Mouse (Mus musculus) stomach, embryonic 15.5 days (tissue): ENCODE measurements around the gene Fam83d. TPM values are rescaled to one million over a fixed set of nuclear protein-coding genes. Genes with fewer than 3 reads are reported as not detected.

Experiments used
- ATAC-seq: fragments of 200-750 bp; cut with Nextera tagmentation; 2 replicates; pipeline ENCODE4 v1.8.0; 2017; ENCODE audit warnings: low read depth, moderate number of reproducible peaks, moderate TSS enrichment; ENCODE audit not compliant: insufficient read depth, low FRiP score
- H3K27ac ChIP-seq: fragments of 300-500 bp; sonication (generic); 2 replicates; pipeline ENCODE4 v1.5.1; 2015; ENCODE audit warnings: mild to moderate bottlenecking, inconsistent platforms
- H3K27me3 ChIP-seq: fragments of 300-500 bp; sonication (generic); replicated peaks from 2 replicates; pipeline ENCODE4 v1.6.1; 2015; ENCODE audit warnings: inconsistent platforms
- H3K36me3 ChIP-seq: fragments of 300-500 bp; sonication (generic); 2 replicates; pipeline ENCODE4 v1.6.1; 2015; ENCODE audit warnings: inconsistent platforms
- H3K4me1 ChIP-seq: fragments of 300-500 bp; sonication (generic); 2 replicates; pipeline ENCODE4 v1.6.1; 2015; ENCODE audit warnings: inconsistent platforms
- H3K4me2 ChIP-seq: fragments of 300-500 bp; sonication (generic); 2 replicates; pipeline ENCODE4 v1.6.1; 2015; ENCODE audit warnings: mild to moderate bottlenecking, inconsistent platforms
- H3K4me3 ChIP-seq: fragments of 300-500 bp; sonication (generic); replicated peaks from 2 replicates; pipeline ENCODE4 v1.5.1; 2015; ENCODE audit warnings: inconsistent platforms
- H3K9ac ChIP-seq: fragments of 300-500 bp; sonication (generic); 2 replicates; pipeline ENCODE4 v1.6.1; 2015; ENCODE audit warnings: inconsistent platforms
- H3K9me3 ChIP-seq: fragments of 300-500 bp; sonication (generic); 2 replicates; pipeline ENCODE4 v1.6.1; 2016; ENCODE audit warnings: inconsistent platforms
- WGBS: fragments of 180-500 bp; shearing (Covaris S2); methylation state at CpG from one replicate; pipeline ENCODE4 v1.1.7; 2015; 5-methylcytosine and 5-hydroxymethylcytosine counted together
- polyA plus RNA-seq: library from polyadenylated mRNA; unstranded; fragments of >200 nt; fragmentation: Nextera tagmentation; extraction: Ambion mirVana; gene quantifications from 2 replicates; pipeline ENCODE4 v1.2.1, GENCODE M21; 2015

Fam83d gene
- polyA plus RNA-seq, 1 experiment from 2014 or later = 45.2 TPM

GRCm38 (mm10) chr2:158781126-158781525, 13.2 kb downstream of the Fam83d start:
- H3K36me3 ChIP-seq = peaks cover 44% of the 10 kb centered on the region
- no peak overlapping the region for H3K4me2 ChIP-seq
- ATAC-seq = no peak
- no peaks in the 10 kb centered on the region for H3K9me3 ChIP-seq
- no peaks in the 10 kb centered on the region for H3K27me3 ChIP-seq
- no peak overlapping the region for H3K9ac ChIP-seq
- no peak overlapping the region for H3K4me3 ChIP-seq
- H3K4me1 ChIP-seq = peaks cover 16% of the 10 kb centered on the region
- 92% methylated on average over 7 of the region's 7 CpGs for WGBS
- H3K27ac ChIP-seq = no peak overlapping the region

- Histone ChIP-seq H3K36me3 (peaks cover 36% of the 10 kb centered on the region), H3K4me3 (no peak overlapping the region), H3K9me3 (no peaks in the 10 kb centered on the region), H3K4me1 (no peaks in the 10 kb centered on the region), H3K27ac (no peak overlapping the region), H3K9ac (no peak overlapping the region), H3K4me2 (no peak overlapping the region), H3K27me3 (no peaks in the 10 kb centered on the region)
- 77% methylated on average over 14 of the region's 14 CpGs for whole genome bisulfite sequencing
- no peak for ATAC-seq
Measured at GRCm38 (mm10) chr2:158786927-158787795, 19.3 kb downstream of the Fam83d start.

DNA sequence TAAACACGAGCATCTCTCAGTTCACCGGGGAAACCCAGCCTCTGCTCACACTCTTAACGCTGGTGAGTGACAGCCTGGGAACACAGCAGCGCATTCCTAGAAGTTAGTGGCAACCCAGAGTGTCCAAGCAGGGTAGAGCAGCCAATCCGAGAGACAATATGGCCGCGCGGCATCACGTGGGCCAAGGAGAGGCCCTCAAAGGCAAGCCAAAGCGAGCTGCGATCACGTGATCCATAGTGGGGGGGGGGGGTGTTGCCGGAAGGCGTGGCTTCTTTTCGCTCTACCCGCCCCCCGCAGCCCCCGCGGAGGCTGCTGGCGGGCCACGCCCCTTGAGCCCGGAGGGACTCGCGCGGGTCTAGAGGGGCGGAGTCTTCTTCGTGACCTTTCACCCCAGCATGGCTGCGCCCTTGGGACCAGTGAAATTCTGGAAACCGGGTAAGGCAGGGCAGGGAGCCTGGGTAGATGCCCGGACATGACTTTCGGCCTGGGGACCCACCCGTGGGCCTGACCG, 26.7 kb downstream of the Fam83d start, which contains the start of gene Dhx35:
Gene Dhx35, plus strand, starts transcription at position 314 of the 511 bp plus-strand sequence.
- WGBS = under 1% methylated on average over 32 of the region's 33 CpGs
- H3K9me3 ChIP-seq = no peaks in the 10 kb centered on the region

GRCm38 (mm10) chr2:158795043-158795442, 27.1 kb downstream of the Fam83d start:
- peaks cover 11% of the 10 kb centered on the region for H3K4me1 ChIP-seq
- 0 out of 2 replicates have a peak, but pooled peaks have one; percentile 4 for ATAC-seq

More for the DNA sequence above, 26.7 kb downstream of the Fam83d start, which contains the start of gene Dhx35:
- no peaks in the 10 kb centered on the region for H3K36me3 ChIP-seq
- H3K4me3 ChIP-seq = peak within 1 kb of the TSS; percentile 90
- no peaks in the 10 kb centered on the region for H3K27me3 ChIP-seq
- peak within 1 kb of the TSS; percentile 83 for H3K27ac ChIP-seq
- H3K4me2 ChIP-seq = peak within 1 kb of the TSS; percentile 76
- ATAC-seq = peak; percentile 98
- H3K9ac ChIP-seq = peak within 1 kb of the TSS; percentile 59
- H3K4me1 ChIP-seq = peaks cover 11% of the 10 kb centered on the region

DNA sequence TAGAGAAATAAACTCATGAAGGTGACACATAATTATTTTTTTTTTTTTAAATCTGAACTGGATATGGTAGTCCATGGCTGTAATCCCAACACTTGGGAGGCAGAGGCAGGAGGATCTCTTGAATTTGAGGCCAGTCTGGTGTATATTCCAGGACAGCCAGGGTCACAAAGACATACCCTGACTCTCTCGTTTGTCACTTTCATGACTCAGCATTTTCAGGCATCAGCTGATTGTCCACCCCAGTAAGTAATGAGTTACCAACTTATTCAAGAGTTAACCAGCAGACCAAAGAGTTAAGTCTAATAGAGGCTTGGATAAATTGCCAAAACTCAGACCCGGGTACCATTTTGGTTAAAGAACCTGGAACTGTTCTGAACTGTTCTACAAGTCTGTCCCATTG, 28.0 kb downstream of the Fam83d start:
- 85% methylated on average over 2 of the region's 2 CpGs for WGBS
- no peak for ATAC-seq
- Histone ChIP-seq H3K9ac (no peak overlapping the region), H3K27me3 (no peaks in the 10 kb centered on the region), H3K4me3 (no peak overlapping the region), H3K4me1 (peaks cover 11% of the 10 kb centered on the region), H3K27ac (no peak overlapping the region), H3K9me3 (no peaks in the 10 kb centered on the region), H3K36me3 (no peaks in the 10 kb centered on the region), H3K4me2 (no peak overlapping the region)

More at GRCm38 (mm10) chr2:158795043-158795442, 27.1 kb downstream of the Fam83d start:
- H3K27ac ChIP-seq = peak overlapping the region; percentile 82
- 11% methylated on average over 15 of the region's 15 CpGs for WGBS
- H3K4me2 ChIP-seq = peak overlapping the region; percentile 70
- no peaks in the 10 kb centered on the region for H3K36me3 ChIP-seq
- no peaks in the 10 kb centered on the region for H3K9me3 ChIP-seq
- peak overlapping the region; percentile 90 for H3K4me3 ChIP-seq
- peak overlapping the region; percentile 59 for H3K9ac ChIP-seq
- no peaks in the 10 kb centered on the region for H3K27me3 ChIP-seq

DNA sequence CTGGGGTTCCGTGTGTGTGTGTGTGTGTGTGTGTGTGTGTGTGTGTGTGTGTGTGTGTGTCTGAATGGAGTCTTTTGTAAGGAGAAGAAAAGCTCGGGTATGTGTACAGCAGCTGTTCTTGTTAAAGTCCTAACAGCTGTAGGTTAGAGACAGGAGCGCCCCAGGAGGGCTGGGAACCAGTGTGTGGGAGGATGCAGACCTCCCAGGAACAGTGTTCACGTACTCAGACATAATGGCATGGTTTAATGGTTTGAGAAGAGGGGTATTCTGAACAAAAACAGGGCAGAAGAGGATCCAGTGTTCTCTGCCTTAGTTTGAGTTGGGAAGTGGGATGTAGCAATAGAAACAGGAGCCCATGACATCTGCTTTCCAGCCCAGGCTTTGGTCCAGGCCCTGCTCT, 31.4 kb downstream of the Fam83d start:
- no peak for ATAC-seq
- 50% methylated on average over 4 of the region's 4 CpGs for WGBS
- Histone ChIP-seq H3K36me3 (peaks cover 10% of the 10 kb centered on the region), H3K9ac (no peak overlapping the region), H3K4me3 (no peak overlapping the region), H3K4me1 (peaks cover 4% of the 10 kb centered on the region; the same call in 1 of the 2 replicates), H3K27ac (no peak overlapping the region), H3K27me3 (no peaks in the 10 kb centered on the region), H3K9me3 (no peaks in the 10 kb centered on the region), H3K4me2 (no peak overlapping the region)

- H3K9ac ChIP-seq = no peak overlapping the region
- no peaks in the 10 kb centered on the region for H3K27me3 ChIP-seq
- H3K4me2 ChIP-seq = no peak overlapping the region
- H3K9me3 ChIP-seq = no peaks in the 10 kb centered on the region
- no peak overlapping the region for H3K27ac ChIP-seq
- ATAC-seq = no peak
- WGBS = 90% methylated on average over 8 of the region's 8 CpGs
- peaks cover 10% of the 10 kb centered on the region for H3K36me3 ChIP-seq
- H3K4me1 ChIP-seq = no peaks in the 10 kb centered on the region
- H3K4me3 ChIP-seq = no peak overlapping the region
Measured at GRCm38 (mm10) chr2:158800788-158801187, 32.9 kb downstream of the Fam83d start.

DNA sequence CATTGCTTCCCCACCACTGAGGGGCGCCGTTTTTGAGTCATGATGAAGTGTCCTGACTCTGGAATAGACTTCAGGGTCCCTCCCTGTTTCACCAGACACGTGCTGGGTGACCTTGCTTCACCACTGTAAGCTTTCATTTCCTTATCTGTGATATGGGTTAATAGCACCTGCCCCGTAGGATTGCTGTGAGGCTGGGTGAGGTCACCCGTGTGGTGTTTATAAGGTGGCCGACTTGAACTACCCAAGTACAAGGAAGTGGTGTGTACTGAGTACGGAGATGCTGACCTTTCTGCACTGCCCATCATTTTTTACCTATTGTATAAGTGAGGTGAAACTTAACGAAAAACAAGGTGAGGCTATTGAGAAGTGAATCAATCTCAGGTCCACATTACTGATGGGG, 35.7 kb downstream of the Fam83d start:
- WGBS = 78% methylated on average over 8 of the region's 8 CpGs
- ATAC-seq = 0 out of 2 replicates have a peak, but pooled peaks have one; percentile 58
- H3K4me3 ChIP-seq = no peak overlapping the region
- H3K4me1 ChIP-seq = no peaks in the 10 kb centered on the region
- H3K9ac ChIP-seq = no peak overlapping the region
- no peak overlapping the region for H3K27ac ChIP-seq
- peaks cover 10% of the 10 kb centered on the region for H3K36me3 ChIP-seq
- H3K4me2 ChIP-seq = no peak overlapping the region
- H3K27me3 ChIP-seq = no peaks in the 10 kb centered on the region
- H3K9me3 ChIP-seq = no peaks in the 10 kb centered on the region

DNA sequence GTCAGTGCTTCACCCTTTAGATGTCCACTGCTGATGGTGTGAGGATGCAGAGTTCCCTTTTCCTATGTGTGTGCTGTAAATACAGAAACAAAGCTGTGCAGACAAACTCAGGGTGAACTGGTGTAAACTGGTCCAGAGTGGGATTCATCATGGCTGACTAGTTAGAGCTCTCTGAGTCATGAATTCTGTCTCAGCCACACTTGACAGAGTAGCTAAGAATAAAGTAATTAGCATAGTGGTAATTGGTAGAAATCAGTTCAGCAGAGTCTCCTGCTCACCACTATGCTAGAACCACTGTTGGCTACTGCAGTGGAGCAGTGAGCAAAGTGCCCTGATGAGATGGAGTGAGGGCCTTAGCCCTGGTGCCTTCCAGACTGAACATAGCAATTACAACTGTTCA, 47.8 kb downstream of the Fam83d start:
- no peaks in the 10 kb centered on the region for H3K4me1 ChIP-seq
- peaks cover 6% of the 10 kb centered on the region; the same call in 1 of the 2 replicates for H3K36me3 ChIP-seq
- H3K27ac ChIP-seq = no peak overlapping the region
- H3K9ac ChIP-seq = no peak overlapping the region
- no peak overlapping the region for H3K4me3 ChIP-seq
- no peaks in the 10 kb centered on the region for H3K27me3 ChIP-seq
- no peak for ATAC-seq
- no peak overlapping the region for H3K4me2 ChIP-seq
- no peaks in the 10 kb centered on the region for H3K9me3 ChIP-seq

DNA sequence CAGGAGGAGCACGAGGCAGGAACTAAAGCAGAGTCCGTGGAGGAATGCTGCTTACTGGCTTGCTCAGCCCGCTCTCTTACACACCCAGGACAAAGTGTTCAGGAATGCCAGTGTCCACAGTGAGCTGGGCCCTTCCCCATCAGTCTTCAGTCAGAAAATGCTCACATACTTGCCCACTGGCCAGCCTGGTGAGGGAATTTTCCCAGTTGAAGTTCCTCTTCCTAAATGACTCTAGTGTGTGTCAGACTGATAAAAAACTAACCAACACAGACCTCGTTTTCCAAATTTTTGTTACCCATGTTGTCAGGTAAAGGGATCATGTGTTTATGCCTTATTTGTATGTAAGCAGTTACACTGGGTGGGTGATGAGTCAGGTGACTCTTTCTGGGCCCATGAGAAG, 48.3 kb downstream of the Fam83d start:
- Histone ChIP-seq H3K27ac (no peak overlapping the region), H3K4me3 (no peak overlapping the region), H3K4me1 (no peaks in the 10 kb centered on the region), H3K36me3 (peaks cover 6% of the 10 kb centered on the region; the same call in 1 of the 2 replicates), H3K27me3 (no peaks in the 10 kb centered on the region), H3K9me3 (no peaks in the 10 kb centered on the region), H3K9ac (no peak overlapping the region), H3K4me2 (no peak overlapping the region)
- 90% methylated on average over 4 of the region's 4 CpGs for WGBS
- ATAC-seq = no peak

- no peak overlapping the region for H3K27ac ChIP-seq
- H3K4me3 ChIP-seq = no peak overlapping the region
- H3K27me3 ChIP-seq = no peaks in the 10 kb centered on the region
- H3K4me1 ChIP-seq = no peaks in the 10 kb centered on the region
- H3K9ac ChIP-seq = no peak overlapping the region
- H3K4me2 ChIP-seq = no peak overlapping the region
- peaks cover 6% of the 10 kb centered on the region; the same call in 1 of the 2 replicates for H3K36me3 ChIP-seq
- H3K9me3 ChIP-seq = no peaks in the 10 kb centered on the region
- WGBS = 87% methylated on average over 8 of the region's 8 CpGs
- ATAC-seq = no peak
Measured at GRCm38 (mm10) chr2:158817708-158818107, 49.8 kb downstream of the Fam83d start.

- Histone ChIP-seq H3K4me2 (no peak overlapping the region), H3K27me3 (no peaks in the 10 kb centered on the region), H3K9ac (no peak overlapping the region), H3K4me3 (no peak overlapping the region), H3K36me3 (peaks cover 28% of the 10 kb centered on the region), H3K9me3 (no peaks in the 10 kb centered on the region), H3K27ac (no peak overlapping the region), H3K4me1 (no peaks in the 10 kb centered on the region)
- 80% methylated on average over 2 of the region's 2 CpGs for WGBS
- no peak for ATAC-seq
Measured at GRCm38 (mm10) chr2:158828124-158828523, 60.2 kb downstream of the Fam83d start.
